Mouse (Mus musculus) intestine, postnatal 0 days (tissue): ENCODE data around the gene Mex3d. TPM values are rescaled to one million over a fixed set of nuclear protein-coding genes. Genes with fewer than 3 reads are reported as not detected.

ENCODE experiments used
- ATAC-seq: fragments of 200-750 bp; cut with Nextera tagmentation; 2 replicates; pipeline ENCODE4 v1.8.0; 2017; ENCODE audit warnings: mild to moderate bottlenecking, moderate TSS enrichment, moderate library complexity
- H3K27ac ChIP-seq: fragments of 300-500 bp; sonication (generic); 2 replicates; pipeline ENCODE4 v1.5.1; 2014; ENCODE audit warnings: mild to moderate bottlenecking, low read depth, low read length, moderate library complexity
- H3K27me3 ChIP-seq: fragments of 300-500 bp; sonication (generic); replicated peaks from 2 replicates; pipeline ENCODE4 v1.6.1; 2014; ENCODE audit warnings: low read length, mixed read lengths; ENCODE audit not compliant: control insufficient read depth, insufficient read depth
- H3K36me3 ChIP-seq: fragments of 300-500 bp; sonication (generic); 2 replicates; pipeline ENCODE4 v1.6.1; 2014; ENCODE audit warnings: mild to moderate bottlenecking, moderate library complexity; ENCODE audit not compliant: control insufficient read depth, insufficient read depth
- H3K4me1 ChIP-seq: fragments of 300-500 bp; sonication (generic); replicated peaks from 2 replicates; pipeline ENCODE4 v1.6.1; 2014; ENCODE audit warnings: antibody characterized with exemption, low read length, mixed read lengths; ENCODE audit not compliant: control insufficient read depth, insufficient read depth
- H3K4me2 ChIP-seq: fragments of 300-500 bp; sonication (generic); replicated peaks from 2 replicates; pipeline ENCODE4 v1.6.1; 2014; ENCODE audit warnings: low read depth, mild to moderate bottlenecking, moderate library complexity
- H3K4me3 ChIP-seq: fragments of 300-500 bp; sonication (generic); 2 replicates; pipeline ENCODE4 v1.5.1; 2014; ENCODE audit warnings: low read depth, low read length
- H3K9ac ChIP-seq: fragments of 300-500 bp; sonication (generic); 2 replicates; pipeline ENCODE4 v1.6.1; 2014; ENCODE audit warnings: mild to moderate bottlenecking, low read depth, low read length
- H3K9me3 ChIP-seq: fragments of 300-500 bp; sonication (generic); 2 replicates; pipeline ENCODE4 v1.6.1; 2016; ENCODE audit warnings: mixed run types; ENCODE audit not compliant: control insufficient read depth
- CTCF ChIP-seq: sonication (generic); IDR thresholded peaks from 2 replicates; pipeline ENCODE4 v1.5.1; 2016; ENCODE audit warnings: low read depth, mild to moderate bottlenecking, control low read depth, antibody characterized with exemption, moderate library complexity
- WGBS: fragments of 180-500 bp; shearing (Covaris S2); extraction: QIAGEN DNeasy Blood & Tissue Kit; methylation state at CpG from one replicate; pipeline ENCODE4 v1.1.7; 2014; 5-methylcytosine and 5-hydroxymethylcytosine counted together
- polyA plus RNA-seq: library from polyadenylated mRNA; unstranded; fragments of >200 nt; fragmentation: Nextera tagmentation; extraction: Ambion mirVana; gene quantifications from 2 replicates; pipeline ENCODE4 v1.2.1, GENCODE M21; 2015

Gene Mex3d
- polyA plus RNA-seq, 1 experiment from 2014 or later, result 4.2 TPM

DNA sequence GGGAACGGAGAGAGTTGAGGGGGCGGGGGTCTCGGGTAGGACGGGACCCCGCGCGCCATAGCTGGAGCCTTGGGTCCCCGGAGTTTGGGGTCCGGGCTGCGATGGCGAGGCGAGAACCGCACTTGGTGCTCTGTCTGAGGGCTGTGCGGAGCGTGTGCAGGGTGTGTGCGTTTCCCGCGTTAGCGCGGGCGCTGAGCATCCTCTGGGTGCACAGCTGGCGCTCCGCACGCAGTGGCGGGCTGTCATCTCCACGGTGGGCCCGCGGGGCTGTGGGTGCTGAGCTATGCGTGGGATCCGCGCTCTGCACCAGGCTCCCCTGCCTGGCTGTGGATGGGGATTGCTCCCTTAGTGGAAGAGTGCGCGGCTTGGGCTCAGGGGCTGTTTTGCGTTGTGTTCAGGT, 30.7 kb downstream of the Mex3d start:
- Histone ChIP-seq H3K4me3 (peak overlapping the region; percentile 29), H3K9me3 (no peaks in the 10 kb centered on the region), H3K36me3 (no peaks in the 10 kb centered on the region), H3K9ac (no peak overlapping the region), H3K27me3 (peaks cover 53% of the 10 kb centered on the region), H3K4me1 (0 out of 2 replicates have a peak, but pooled peaks cover 3% of the 10 kb centered on the region), H3K27ac (no peak overlapping the region), H3K4me2 (peak overlapping the region; percentile 35)
- no peak for ATAC-seq
- TF ChIP-seq CTCF, result no peak
- WGBS, result 3% methylated on average over 34 of the region's 34 CpGs

- Histone ChIP-seq H3K4me1 (0 out of 2 replicates have a peak, but pooled peaks cover 3% of the 10 kb centered on the region), H3K36me3 (no peaks in the 10 kb centered on the region), H3K4me3 (peak within 1 kb of the TSS; percentile 29), H3K9me3 (no peaks in the 10 kb centered on the region), H3K9ac (no peak within 1 kb of the TSS), H3K27me3 (peaks cover 53% of the 10 kb centered on the region), H3K4me2 (peak within 1 kb of the TSS; percentile 35), H3K27ac (no peak within 1 kb of the TSS)
- ATAC-seq, result no peak
- WGBS, result 1% methylated on average over 52 of the region's 53 CpGs
- no peak for TF ChIP-seq CTCF
Measured at GRCm38 (mm10) chr10:80356001-80356682, 31.3 kb downstream of the Mex3d start, which contains the start of gene Plk5. Gene Plk5 (plus strand): TSS chr10:80356459.

- Histone ChIP-seq H3K36me3 (no peaks in the 10 kb centered on the region), H3K27ac (no peak overlapping the region), H3K4me2 (no peak overlapping the region), H3K27me3 (peaks cover 53% of the 10 kb centered on the region), H3K9ac (no peak overlapping the region), H3K9me3 (no peaks in the 10 kb centered on the region), H3K4me1 (0 out of 2 replicates have a peak, but pooled peaks cover 3% of the 10 kb centered on the region), H3K4me3 (no peak overlapping the region)
- ATAC-seq, result no peak
- WGBS, result 12% methylated on average over 9 of the region's 9 CpGs
- no peak for TF ChIP-seq CTCF
Measured at GRCm38 (mm10) chr10:80355431-80355830, 32.0 kb downstream of the Mex3d start.

- no peak for ATAC-seq
- H3K9me3 ChIP-seq, result no peaks in the 10 kb centered on the region
- no peak overlapping the region for H3K4me2 ChIP-seq
- H3K9ac ChIP-seq, result no peak overlapping the region
- no peak overlapping the region for H3K27ac ChIP-seq
- peaks cover 3% of the 10 kb centered on the region; the same call in 1 of the 2 replicates for H3K4me1 ChIP-seq
- TF ChIP-seq CTCF, result no peak
- H3K27me3 ChIP-seq, result peaks cover 36% of the 10 kb centered on the region
- H3K4me3 ChIP-seq, result no peak overlapping the region
- WGBS, result 72% methylated on average over 8 of the region's 8 CpGs
- no peaks in the 10 kb centered on the region for H3K36me3 ChIP-seq
Measured at GRCm38 (mm10) chr10:80352727-80353126, 34.7 kb downstream of the Mex3d start.

GRCm38 (mm10) chr10:80351896-80352295, 35.6 kb downstream of the Mex3d start:
- no peak overlapping the region for H3K4me3 ChIP-seq
- H3K27me3 ChIP-seq, result peaks cover 28% of the 10 kb centered on the region
- H3K27ac ChIP-seq, result no peak overlapping the region
- TF ChIP-seq CTCF, result no peak
- H3K4me2 ChIP-seq, result no peak overlapping the region
- 18% methylated on average over 11 of the region's 11 CpGs for WGBS
- peaks cover 4% of the 10 kb centered on the region; the same call in 1 of the 2 replicates for H3K4me1 ChIP-seq
- H3K9ac ChIP-seq, result no peak overlapping the region
- peak; percentile 46; the same call in 1 of the 2 replicates for ATAC-seq
- no peaks in the 10 kb centered on the region for H3K36me3 ChIP-seq
- H3K9me3 ChIP-seq, result no peaks in the 10 kb centered on the region

GRCm38 (mm10) chr10:80350292-80350691, 37.2 kb downstream of the Mex3d start:
- Histone ChIP-seq H3K9me3 (no peaks in the 10 kb centered on the region), H3K27me3 (peaks cover 12% of the 10 kb centered on the region), H3K4me3 (no peak overlapping the region), H3K4me2 (no peak overlapping the region), H3K36me3 (no peaks in the 10 kb centered on the region), H3K4me1 (peaks cover 4% of the 10 kb centered on the region; the same call in 1 of the 2 replicates), H3K27ac (no peak overlapping the region), H3K9ac (no peak overlapping the region)
- peak; percentile 98 for TF ChIP-seq CTCF
- 2% methylated on average over 7 of the region's 7 CpGs for WGBS
- ATAC-seq, result peak; percentile 61
